Mouse (Mus musculus) liver, embryonic 16.5 days (tissue): ENCODE measurements around the gene Nrxn3. TPM values are rescaled to one million over a fixed set of nuclear protein-coding genes. Genes with fewer than 3 reads are reported as not detected.

ENCODE experiments used
- ATAC-seq: fragments of 200-750 bp; cut with Nextera tagmentation; 2 replicates; pipeline ENCODE4 v1.8.0; 2017; ENCODE audit warnings: low read depth, mild to moderate bottlenecking, moderate number of reproducible peaks, moderate library complexity
- H3K27ac ChIP-seq: fragments of 300-500 bp; sonication (generic); 2 replicates; pipeline ENCODE4 v1.5.1; 2014; ENCODE audit warnings: mild to moderate bottlenecking, low read length
- H3K27me3 ChIP-seq: fragments of 300-500 bp; sonication (generic); 2 replicates; pipeline ENCODE4 v1.6.1; 2014; ENCODE audit warnings: low read depth, low read length, mixed read lengths; ENCODE audit not compliant: control insufficient read depth, insufficient read depth
- H3K36me3 ChIP-seq: fragments of 300-500 bp; sonication (generic); 2 replicates; pipeline ENCODE4 v1.6.1; 2014; ENCODE audit warnings: mild to moderate bottlenecking; ENCODE audit not compliant: control insufficient read depth, insufficient read depth
- H3K4me1 ChIP-seq: fragments of 300-500 bp; sonication (generic); 2 replicates; pipeline ENCODE4 v1.6.1; 2014; ENCODE audit warnings: low read depth, low read length, mixed read lengths; ENCODE audit not compliant: control insufficient read depth
- H3K4me2 ChIP-seq: fragments of 300-500 bp; sonication (generic); 2 replicates; pipeline ENCODE4 v1.6.1; 2014; ENCODE audit warnings: low read depth, low read length, mixed read lengths
- H3K4me3 ChIP-seq: fragments of 300-500 bp; sonication (generic); 2 replicates; pipeline ENCODE4 v1.5.1; 2014; ENCODE audit warnings: low read depth, mild to moderate bottlenecking, low read length
- H3K9ac ChIP-seq: fragments of 300-500 bp; sonication (generic); 2 replicates; pipeline ENCODE4 v1.6.1; 2014; ENCODE audit warnings: low read depth, low read length
- H3K9me3 ChIP-seq: fragments of 300-500 bp; sonication (generic); replicated peaks from 2 replicates; pipeline ENCODE4 v1.6.1; 2016; ENCODE audit warnings: low read length; ENCODE audit not compliant: control insufficient read depth
- WGBS: fragments of 180-500 bp; shearing (Covaris S2); extraction: QIAGEN DNeasy Blood & Tissue Kit; methylation state at CpG from one replicate; pipeline ENCODE4 v1.1.7; 2014; ENCODE audit not compliant: insufficient replicate concordance; 5-methylcytosine and 5-hydroxymethylcytosine counted together
- polyA plus RNA-seq: library from polyadenylated mRNA; unstranded; fragments of >200 nt; fragmentation: Nextera tagmentation; extraction: Ambion mirVana; gene quantifications from 2 replicates; pipeline ENCODE4 v1.2.1, GENCODE M21; 2015

The Nrxn3 gene
- polyA plus RNA-seq, 1 experiment from 2014 or later, result 0.25 TPM

DNA sequence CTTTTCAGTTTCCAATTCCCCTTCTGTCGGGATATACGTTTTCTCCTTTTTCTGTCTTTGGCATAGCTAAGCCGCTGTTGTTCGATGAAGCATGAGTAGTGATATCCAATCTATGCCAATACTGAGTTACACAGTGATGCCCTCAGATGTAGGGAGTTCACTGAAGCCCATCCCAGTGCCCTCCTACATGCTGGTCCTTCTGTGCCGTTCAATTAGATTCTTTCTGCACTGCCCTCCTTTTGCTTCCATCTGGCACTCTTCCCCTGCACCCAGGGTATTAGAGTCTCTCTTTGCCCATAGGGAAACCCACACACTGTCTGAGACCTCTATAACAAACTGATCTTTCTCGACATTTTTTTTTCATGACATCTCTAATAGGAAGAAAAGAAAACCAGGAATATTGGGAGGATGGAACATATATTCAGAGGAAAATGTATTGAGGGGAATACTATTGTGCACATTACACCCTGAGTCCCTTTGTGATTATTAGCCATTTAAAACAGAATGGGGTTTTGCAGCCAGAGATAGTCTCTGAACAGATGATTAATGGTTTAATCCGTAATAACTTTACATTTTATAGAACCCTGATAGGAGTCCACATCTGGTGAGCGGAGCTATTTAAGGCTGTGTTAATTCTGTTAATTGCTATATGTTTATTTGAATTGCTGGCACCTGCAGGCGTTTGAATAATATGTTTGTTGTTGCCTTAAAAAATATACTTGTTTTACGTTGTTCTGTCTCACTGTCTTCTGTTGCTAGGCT is 476.3 kb downstream of the Nrxn3 start:
- no peak overlapping the region for H3K27ac ChIP-seq
- no peak overlapping the region for H3K4me3 ChIP-seq
- H3K27me3 ChIP-seq, result no peaks in the 10 kb centered on the region
- H3K4me2 ChIP-seq, result no peak overlapping the region
- no peak for ATAC-seq
- no peaks in the 10 kb centered on the region for H3K4me1 ChIP-seq
- 67% methylated on average over 10 of the region's 10 CpGs for WGBS
- H3K9ac ChIP-seq, result no peak overlapping the region
- H3K9me3 ChIP-seq, result no peaks in the 10 kb centered on the region
- H3K36me3 ChIP-seq, result no peaks in the 10 kb centered on the region

GRCm38 (mm10) chr12:89211608-89212007 is 488.9 kb downstream of the Nrxn3 start:
- H3K9ac ChIP-seq, result no peak overlapping the region
- no peak overlapping the region for H3K27ac ChIP-seq
- H3K9me3 ChIP-seq, result no peaks in the 10 kb centered on the region
- H3K4me1 ChIP-seq, result no peaks in the 10 kb centered on the region
- H3K36me3 ChIP-seq, result no peaks in the 10 kb centered on the region
- H3K4me2 ChIP-seq, result no peak overlapping the region
- ATAC-seq, result no peak
- no peak overlapping the region for H3K4me3 ChIP-seq
- 26% methylated on average over 2 of the region's 2 CpGs for WGBS
- H3K27me3 ChIP-seq, result no peaks in the 10 kb centered on the region

- H3K27ac ChIP-seq, result no peak overlapping the region
- 24% methylated on average over 1 of the region's 1 CpGs for WGBS
- ATAC-seq, result no peak
- no peaks in the 10 kb centered on the region for H3K4me1 ChIP-seq
- H3K4me2 ChIP-seq, result no peak overlapping the region
- no peaks in the 10 kb centered on the region for H3K9me3 ChIP-seq
- H3K27me3 ChIP-seq, result no peaks in the 10 kb centered on the region
- no peaks in the 10 kb centered on the region for H3K36me3 ChIP-seq
- no peak overlapping the region for H3K4me3 ChIP-seq
- no peak overlapping the region for H3K9ac ChIP-seq
Measured at GRCm38 (mm10) chr12:89239826-89240225, 517.1 kb downstream of the Nrxn3 start.

DNA sequence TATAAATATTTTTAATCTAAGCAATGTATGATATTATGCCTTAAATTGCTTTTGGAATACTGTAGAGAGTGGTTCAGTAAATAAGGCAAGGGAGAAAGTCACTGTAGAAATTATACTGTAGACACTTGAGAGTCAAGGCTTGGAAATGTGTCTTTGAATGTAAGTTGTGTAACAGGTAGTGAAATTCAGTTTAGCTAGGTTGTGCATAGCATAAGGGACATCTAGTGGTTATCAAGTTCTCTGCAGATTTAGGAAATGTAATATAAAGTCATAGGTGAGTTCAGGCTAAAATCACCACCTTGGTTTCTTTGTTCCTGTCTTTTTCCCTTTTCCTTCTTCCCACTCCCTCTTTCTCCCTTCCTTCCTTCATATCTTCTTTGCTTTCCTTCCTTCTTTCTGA is 518.9 kb downstream of the Nrxn3 start:
- no peaks in the 10 kb centered on the region for H3K4me1 ChIP-seq
- H3K27ac ChIP-seq, result no peak overlapping the region
- ATAC-seq, result no peak
- no peaks in the 10 kb centered on the region for H3K27me3 ChIP-seq
- no peak overlapping the region for H3K4me2 ChIP-seq
- no peaks in the 10 kb centered on the region for H3K9me3 ChIP-seq
- no peaks in the 10 kb centered on the region for H3K36me3 ChIP-seq
- H3K4me3 ChIP-seq, result no peak overlapping the region
- H3K9ac ChIP-seq, result no peak overlapping the region

DNA sequence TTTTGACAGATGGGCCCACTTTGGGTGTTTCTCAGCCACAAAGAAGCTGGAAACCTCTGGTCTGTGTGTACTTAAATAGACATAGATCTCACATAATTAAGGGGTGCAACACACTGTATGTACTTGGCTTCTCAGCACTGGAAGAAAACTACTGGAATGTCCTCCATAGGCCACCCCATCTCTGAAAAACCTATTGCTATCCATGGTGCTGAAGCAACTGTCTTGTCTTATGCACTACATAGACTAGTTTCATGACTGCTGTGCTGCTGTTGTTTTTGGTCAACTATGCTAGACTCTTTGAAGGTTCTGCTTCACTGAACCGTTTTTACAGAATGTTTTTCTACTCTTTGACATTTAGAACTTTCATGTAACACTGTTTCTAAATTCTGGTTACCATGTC is 519.8 kb downstream of the Nrxn3 start:
- 20% methylated on average over 1 of the region's 1 CpGs for WGBS

GRCm38 (mm10) chr12:89255275-89255892 is 532.7 kb downstream of the Nrxn3 start:
- Histone ChIP-seq H3K27ac (no peak overlapping the region), H3K4me2 (no peak overlapping the region), H3K9ac (no peak overlapping the region), H3K4me1 (no peaks in the 10 kb centered on the region), H3K4me3 (no peak overlapping the region), H3K9me3 (no peaks in the 10 kb centered on the region), H3K27me3 (no peaks in the 10 kb centered on the region), H3K36me3 (no peaks in the 10 kb centered on the region)
- ATAC-seq, result no peak
- 50% methylated on average over 4 of the region's 4 CpGs for WGBS

More for the DNA sequence above, 519.8 kb downstream of the Nrxn3 start:
- Histone ChIP-seq H3K9ac (no peak overlapping the region), H3K4me2 (no peak overlapping the region), H3K27ac (no peak overlapping the region), H3K36me3 (no peaks in the 10 kb centered on the region), H3K4me3 (no peak overlapping the region), H3K27me3 (no peaks in the 10 kb centered on the region), H3K9me3 (no peaks in the 10 kb centered on the region), H3K4me1 (no peaks in the 10 kb centered on the region)
- no peak for ATAC-seq

DNA sequence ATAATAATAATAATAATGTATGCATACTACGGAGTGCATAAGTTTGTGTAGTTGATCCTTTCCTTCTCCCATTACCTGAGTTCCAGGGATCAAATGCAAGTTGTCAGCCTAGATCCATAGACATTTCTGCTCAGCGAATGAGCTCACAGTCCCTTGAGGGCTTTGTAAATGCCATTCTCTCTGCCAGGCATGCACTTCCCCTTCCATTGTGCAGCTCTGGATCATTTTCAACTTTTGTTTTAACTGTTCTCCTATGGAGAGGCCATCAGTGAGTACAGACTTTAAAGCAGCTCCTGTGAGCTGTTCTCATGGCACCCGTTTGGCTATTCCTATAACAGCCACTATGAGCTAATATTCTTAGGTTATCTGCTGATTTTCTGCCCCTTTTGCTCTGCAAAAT is 536.2 kb downstream of the Nrxn3 start:
- no peaks in the 10 kb centered on the region for H3K36me3 ChIP-seq

GRCm38 (mm10) chr12:89260076-89260475 is 537.4 kb downstream of the Nrxn3 start:
- Histone ChIP-seq H3K36me3 (no peaks in the 10 kb centered on the region), H3K4me3 (no peak overlapping the region), H3K27ac (no peak overlapping the region), H3K27me3 (no peaks in the 10 kb centered on the region), H3K4me2 (no peak overlapping the region), H3K4me1 (no peaks in the 10 kb centered on the region), H3K9me3 (no peaks in the 10 kb centered on the region; the same call in 1 of the 2 replicates), H3K9ac (no peak overlapping the region)
- no peak for ATAC-seq
- 69% methylated on average over 24 of the region's 24 CpGs for WGBS

More for the DNA sequence above, 536.2 kb downstream of the Nrxn3 start:
- no peak overlapping the region for H3K27ac ChIP-seq
- H3K9me3 ChIP-seq, result no peaks in the 10 kb centered on the region; the same call in 1 of the 2 replicates
- H3K4me1 ChIP-seq, result no peaks in the 10 kb centered on the region
- no peak overlapping the region for H3K4me3 ChIP-seq
- no peak overlapping the region for H3K9ac ChIP-seq
- no peak for ATAC-seq
- no peaks in the 10 kb centered on the region for H3K27me3 ChIP-seq
- 64% methylated on average over 3 of the region's 3 CpGs for WGBS
- H3K4me2 ChIP-seq, result no peak overlapping the region

DNA sequence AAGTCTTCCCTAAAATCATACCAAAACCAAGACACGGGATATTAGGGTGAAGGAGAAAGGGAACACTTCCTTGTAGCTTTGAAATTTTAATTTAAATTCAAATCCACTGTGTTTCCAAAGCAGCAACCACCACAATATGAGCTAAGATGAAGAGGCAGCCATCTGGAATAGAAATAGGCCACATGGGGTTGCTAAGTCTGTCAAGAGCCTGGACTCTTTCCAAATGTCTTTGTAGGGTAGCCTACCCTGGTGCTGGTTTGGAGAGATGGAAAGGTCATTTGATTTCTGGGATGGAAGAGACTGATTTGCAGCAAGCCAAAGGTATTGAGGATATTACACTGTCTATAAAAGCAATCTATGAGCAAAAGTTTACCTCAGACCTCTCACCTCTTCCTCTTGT is 539.6 kb downstream of the Nrxn3 start:
- H3K4me2 ChIP-seq, result no peak overlapping the region
- no peaks in the 10 kb centered on the region; the same call in 1 of the 2 replicates for H3K9me3 ChIP-seq
- H3K4me3 ChIP-seq, result no peak overlapping the region
- no peak overlapping the region for H3K9ac ChIP-seq
- no peaks in the 10 kb centered on the region for H3K36me3 ChIP-seq
- no peak overlapping the region for H3K27ac ChIP-seq
- no peaks in the 10 kb centered on the region for H3K4me1 ChIP-seq
- ATAC-seq, result no peak
- 42% methylated on average over 1 of the region's 1 CpGs for WGBS
- H3K27me3 ChIP-seq, result no peaks in the 10 kb centered on the region
